Comparison of ENCODE assay signal across 20 mouse cellular contexts in the genomic region with DNA sequence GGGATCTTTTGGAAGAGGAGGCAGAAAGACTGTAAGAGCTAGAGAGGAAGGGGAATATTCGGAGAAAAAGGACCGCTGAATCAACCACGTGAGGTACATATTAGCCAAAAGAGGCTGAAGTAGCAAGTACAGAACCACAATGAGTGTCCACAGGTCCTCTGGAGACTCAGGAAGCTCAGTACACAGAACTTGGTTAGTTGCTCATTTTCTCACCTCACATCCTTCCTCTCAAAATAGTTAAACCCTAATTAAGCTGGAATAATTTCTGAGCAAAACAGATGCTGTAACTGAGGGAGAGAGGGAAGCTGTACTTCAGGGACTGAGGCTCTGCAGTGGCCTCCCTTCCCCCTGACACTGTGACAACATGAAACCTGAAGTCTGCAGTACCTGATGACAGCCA. TPM values are rescaled to one million over a fixed set of nuclear protein-coding genes. Genes with fewer than 3 reads are reported as not detected.
A peak's percentile ranks its signal among the peaks of the same experiment; 100 is the strongest.
DNase-seq lines count a peak whose midpoint lies in the region; ATAC-seq lines count a peak whose summit lies in the region.
"Had no signal": no experiment of that assay in that cellular context is flagged by ENCODE, and none has a peak within 500 bp of the region (broad histone marks: within the 10 kb centered on the region; RNA-seq: fewer than 3 reads in every experiment).

A gene (plus strand): TSS at position 301 of the 400 bp plus-strand sequence.

- no peaks in the 10 kb centered on the region for H3K9me3 ChIP-seq in heart, embryonic 11.5 days (replicated peaks; ENCODE audit: control insufficient read depth, low read length)
- H3K9me3 ChIP-seq: G1E had no signal

- H3K36me3 ChIP-seq in heart, embryonic 11.5 days (ENCODE audit: control insufficient read depth, insufficient read depth, low read length) = no peaks in the 10 kb centered on the region
- H3K36me3 ChIP-seq: G1E had no signal

- ATAC-seq in heart, embryonic 11.5 days (replicated peaks; ENCODE audit: insufficient number of reproducible peaks, low FRiP score, low TSS enrichment) = no peak
- ATAC-seq: activated CD4-positive, CD25-positive, alpha-beta regulatory T cell, adult 4 months; CD4-positive, CD25-positive, alpha-beta regulatory T cell, adult 4 months; Patski had no signal

- DNase-seq in heart, adult 11 months = peak; percentile 11
- DNase-seq: adrenal gland, adult 2 months; adrenal gland, adult 8-10 months; adrenal gland, postnatal 10 days; adrenal gland, postnatal 14 days; adrenal gland, postnatal 25 days; adrenal gland, postnatal 36 days; B cell, adult 2 months; cerebellum, adult 11 months; cerebellum, adult 11-12 months; cerebellum, adult 18-20 months; cerebellum, adult 2 months had no signal

- H3K4me2 ChIP-seq in heart, embryonic 11.5 days = no peak within 1 kb of the TSS

- no peak within 1 kb of the TSS for H3K27ac ChIP-seq in heart, embryonic 11.5 days (ENCODE audit: low read depth, low read length)

- no peaks in the 10 kb centered on the region for H3K27me3 ChIP-seq in heart, embryonic 11.5 days (ENCODE audit: control insufficient read depth, insufficient read depth, low read length)
- H3K27me3 ChIP-seq: CH12.LX, Patski had no signal

- H3K4me1 ChIP-seq in heart, embryonic 11.5 days (ENCODE audit: control insufficient read depth, insufficient read depth, low read length) = no peaks in the 10 kb centered on the region

- 64% methylated on average over 3 of the region's 3 CpGs for WGBS in heart, embryonic 11.5 days (ENCODE audit: insufficient replicate concordance)

- H3K4me3 ChIP-seq in heart, embryonic 11.5 days (ENCODE audit: low read depth, low read length) = no peak within 1 kb of the TSS

- H3K9ac ChIP-seq in heart, embryonic 11.5 days (ENCODE audit: low read depth, low read length) = no peak within 1 kb of the TSS

RNA-seq across cellular contexts. Expression of the gene that starts here (rescaled TPM):
- not detected in 2 replicates for polyA plus RNA-seq in heart, embryonic 11.5 days (2014; fragmentation: Nextera tagmentation; extraction: Ambion mirVana)
- polyA plus RNA-seq: adrenal gland, adult 2 months; brain, embryonic 14.5 days; C2C12; cerebellum, adult 2 months; G1E; Patski had no signal
